Mouse (Mus musculus) heart, embryonic 13.5 days (tissue): Measurements from ENCODE around the gene Tenm4. TPM values are rescaled to one million over a fixed set of nuclear protein-coding genes. Genes with fewer than 3 reads are reported as not detected.

Source experiments
- ATAC-seq: fragments of 200-750 bp; cut with Nextera tagmentation; 2 replicates; pipeline ENCODE4 v1.8.0; 2017; ENCODE audit warnings: moderate TSS enrichment; ENCODE audit not compliant: insufficient number of reproducible peaks, low FRiP score, low TSS enrichment; ENCODE audit errors: extremely low read depth
- H3K27ac ChIP-seq: fragments of 300-500 bp; sonication (generic); replicated peaks from 2 replicates; pipeline ENCODE4 v1.5.1; 2015; ENCODE audit warnings: moderate library complexity, mild to moderate bottlenecking, inconsistent platforms
- H3K27me3 ChIP-seq: fragments of 300-500 bp; sonication (generic); replicated peaks from 2 replicates; pipeline ENCODE4 v1.6.1; 2015; ENCODE audit warnings: mild to moderate bottlenecking, inconsistent platforms
- H3K36me3 ChIP-seq: fragments of 300-500 bp; sonication (generic); 2 replicates; pipeline ENCODE4 v1.6.1; 2015; ENCODE audit warnings: mild to moderate bottlenecking, inconsistent platforms
- H3K4me1 ChIP-seq: fragments of 300-500 bp; sonication (generic); 2 replicates; pipeline ENCODE4 v1.6.1; 2015; ENCODE audit warnings: inconsistent platforms
- H3K4me2 ChIP-seq: fragments of 300-500 bp; sonication (generic); 2 replicates; pipeline ENCODE4 v1.6.1; 2015; ENCODE audit warnings: inconsistent platforms, mild to moderate bottlenecking, moderate library complexity
- H3K4me3 ChIP-seq: fragments of 300-500 bp; sonication (generic); 2 replicates; pipeline ENCODE4 v1.5.1; 2015; ENCODE audit warnings: moderate library complexity, mild to moderate bottlenecking, inconsistent platforms
- H3K9ac ChIP-seq: fragments of 300-500 bp; sonication (generic); 2 replicates; pipeline ENCODE4 v1.6.1; 2015; ENCODE audit warnings: inconsistent platforms, mild to moderate bottlenecking, moderate library complexity
- H3K9me3 ChIP-seq: fragments of 300-500 bp; sonication (generic); 2 replicates; pipeline ENCODE4 v1.6.1; 2016; ENCODE audit warnings: inconsistent platforms
- WGBS: fragments of 180-500 bp; shearing (Covaris S2); methylation state at CpG from one replicate; pipeline ENCODE4 v1.1.7; 2015; ENCODE audit warnings: mixed read lengths; 5-methylcytosine and 5-hydroxymethylcytosine counted together
- polyA plus RNA-seq: library from polyadenylated mRNA; unstranded; fragments of >200 nt; fragmentation: Nextera tagmentation; extraction: Ambion mirVana; gene quantifications from 2 replicates; pipeline ENCODE4 v1.2.1, GENCODE M21; 2015

Tenm4 gene
- polyA plus RNA-seq, 1 experiment from 2014 or later, result 10.5 TPM

GRCm38 (mm10) chr7:96905422-96905821 is 734.4 kb downstream of the Tenm4 start:
- Histone ChIP-seq H3K27me3 (peaks cover 16% of the 10 kb centered on the region), H3K4me3 (no peak overlapping the region), H3K9ac (no peak overlapping the region), H3K36me3 (peaks cover 5% of the 10 kb centered on the region; the same call in 1 of the 2 replicates), H3K4me1 (peaks cover 6% of the 10 kb centered on the region), H3K4me2 (no peak overlapping the region), H3K9me3 (no peaks in the 10 kb centered on the region), H3K27ac (no peak overlapping the region)
- ATAC-seq, result no peak
- WGBS, result 89% methylated on average over 3 of the region's 3 CpGs

GRCm38 (mm10) chr7:96906216-96906615 is 735.2 kb downstream of the Tenm4 start:
- 80% methylated on average over 20 of the region's 20 CpGs for WGBS

GRCm38 (mm10) chr7:96907971-96908680 is 737.1 kb downstream of the Tenm4 start:
- H3K9me3 ChIP-seq, result no peaks in the 10 kb centered on the region
- peaks cover 39% of the 10 kb centered on the region for H3K27me3 ChIP-seq
- no peak overlapping the region for H3K9ac ChIP-seq
- ATAC-seq, result no peak
- no peak overlapping the region for H3K4me2 ChIP-seq
- no peak overlapping the region for H3K4me3 ChIP-seq
- no peak overlapping the region for H3K27ac ChIP-seq
- WGBS, result 66% methylated on average over 16 of the region's 16 CpGs
- H3K4me1 ChIP-seq, result no peaks in the 10 kb centered on the region
- peaks cover 5% of the 10 kb centered on the region; the same call in 1 of the 2 replicates for H3K36me3 ChIP-seq

More at GRCm38 (mm10) chr7:96906216-96906615, 735.2 kb downstream of the Tenm4 start:
- Histone ChIP-seq H3K9me3 (no peaks in the 10 kb centered on the region), H3K4me2 (no peak overlapping the region), H3K27me3 (peaks cover 20% of the 10 kb centered on the region), H3K4me1 (no peaks in the 10 kb centered on the region), H3K36me3 (peaks cover 5% of the 10 kb centered on the region; the same call in 1 of the 2 replicates), H3K9ac (no peak overlapping the region), H3K27ac (no peak overlapping the region), H3K4me3 (no peak overlapping the region)
- no peak for ATAC-seq

- Histone ChIP-seq H3K4me3 (no peak overlapping the region), H3K36me3 (peaks cover 5% of the 10 kb centered on the region; the same call in 1 of the 2 replicates), H3K27me3 (peaks cover 54% of the 10 kb centered on the region), H3K9me3 (no peaks in the 10 kb centered on the region), H3K4me1 (no peaks in the 10 kb centered on the region), H3K4me2 (no peak overlapping the region), H3K27ac (no peak overlapping the region), H3K9ac (no peak overlapping the region)
- no peak for ATAC-seq
- WGBS, result 85% methylated on average over 5 of the region's 5 CpGs
Measured at GRCm38 (mm10) chr7:96909856-96910255, 738.8 kb downstream of the Tenm4 start.

GRCm38 (mm10) chr7:96910310-96910960 is 739.4 kb downstream of the Tenm4 start:
- WGBS, result 78% methylated on average over 12 of the region's 12 CpGs

GRCm38 (mm10) chr7:96914031-96914430 is 743.0 kb downstream of the Tenm4 start:
- Histone ChIP-seq H3K36me3 (no peaks in the 10 kb centered on the region), H3K4me3 (no peak overlapping the region), H3K27me3 (peaks cover 69% of the 10 kb centered on the region), H3K27ac (no peak overlapping the region), H3K4me1 (no peaks in the 10 kb centered on the region), H3K4me2 (no peak overlapping the region), H3K9me3 (no peaks in the 10 kb centered on the region), H3K9ac (no peak overlapping the region)
- ATAC-seq, result no peak
- 9% methylated on average over 6 of the region's 6 CpGs for WGBS

More at GRCm38 (mm10) chr7:96910310-96910960, 739.4 kb downstream of the Tenm4 start:
- no peak overlapping the region for H3K9ac ChIP-seq
- no peaks in the 10 kb centered on the region for H3K9me3 ChIP-seq
- H3K27me3 ChIP-seq, result peaks cover 60% of the 10 kb centered on the region
- no peak overlapping the region for H3K4me3 ChIP-seq
- no peaks in the 10 kb centered on the region for H3K4me1 ChIP-seq
- no peak overlapping the region for H3K27ac ChIP-seq
- no peak overlapping the region for H3K4me2 ChIP-seq
- peaks cover 5% of the 10 kb centered on the region; the same call in 1 of the 2 replicates for H3K36me3 ChIP-seq
- ATAC-seq, result no peak

GRCm38 (mm10) chr7:96915452-96916105 is 744.5 kb downstream of the Tenm4 start:
- 1% methylated on average over 2 of the region's 2 CpGs for WGBS
- ATAC-seq, result no peak
- no peak overlapping the region for H3K4me3 ChIP-seq

GRCm38 (mm10) chr7:96920447-96921095 is 749.5 kb downstream of the Tenm4 start:
- no peaks in the 10 kb centered on the region for H3K9me3 ChIP-seq

More at GRCm38 (mm10) chr7:96915452-96916105, 744.5 kb downstream of the Tenm4 start:
- Histone ChIP-seq H3K4me2 (no peak overlapping the region), H3K27me3 (peaks cover 74% of the 10 kb centered on the region), H3K4me1 (no peaks in the 10 kb centered on the region), H3K36me3 (no peaks in the 10 kb centered on the region), H3K9ac (no peak overlapping the region), H3K27ac (no peak overlapping the region), H3K9me3 (no peaks in the 10 kb centered on the region)

GRCm38 (mm10) chr7:96922927-96923326 is 751.9 kb downstream of the Tenm4 start:
- Histone ChIP-seq H3K27ac (no peak overlapping the region), H3K9ac (no peak overlapping the region), H3K4me2 (no peak overlapping the region), H3K36me3 (no peaks in the 10 kb centered on the region), H3K4me3 (no peak overlapping the region), H3K27me3 (peaks cover 13% of the 10 kb centered on the region), H3K9me3 (no peaks in the 10 kb centered on the region), H3K4me1 (no peaks in the 10 kb centered on the region)
- 83% methylated on average over 2 of the region's 2 CpGs for WGBS
- ATAC-seq, result no peak

More at GRCm38 (mm10) chr7:96920447-96921095, 749.5 kb downstream of the Tenm4 start:
- no peak overlapping the region for H3K27ac ChIP-seq
- ATAC-seq, result no peak
- H3K4me1 ChIP-seq, result no peaks in the 10 kb centered on the region
- no peak overlapping the region for H3K9ac ChIP-seq
- peaks cover 33% of the 10 kb centered on the region for H3K27me3 ChIP-seq
- no peak overlapping the region for H3K4me2 ChIP-seq
- WGBS, result 71% methylated on average over 7 of the region's 7 CpGs
- H3K36me3 ChIP-seq, result no peaks in the 10 kb centered on the region
- no peak overlapping the region for H3K4me3 ChIP-seq

- H3K36me3 ChIP-seq, result no peaks in the 10 kb centered on the region
- no peak for ATAC-seq
- WGBS, result 65% methylated on average over 5 of the region's 5 CpGs
- no peak overlapping the region for H3K4me3 ChIP-seq
- no peak overlapping the region for H3K4me2 ChIP-seq
- no peaks in the 10 kb centered on the region for H3K27me3 ChIP-seq
- no peaks in the 10 kb centered on the region for H3K4me1 ChIP-seq
- H3K9ac ChIP-seq, result no peak overlapping the region
- H3K27ac ChIP-seq, result no peak overlapping the region
- peaks cover 3% of the 10 kb centered on the region; the same call in 1 of the 2 replicates for H3K9me3 ChIP-seq
Measured at GRCm38 (mm10) chr7:96943715-96944377, 772.8 kb downstream of the Tenm4 start.
